Comparison of ENCODE assay signal across 8 mouse cellular contexts in genomic region chr15:82964266-82964825, GRCm38 (mm10). TPM values are rescaled to one million over a fixed set of nuclear protein-coding genes. Genes with fewer than 3 reads are reported as not detected.
DNase-seq lines count a peak whose midpoint lies in the region; ATAC-seq and TF ChIP-seq lines count a peak whose summit lies in the region.

No protein-coding gene starts in this region.

- peak overlapping the region in 1 of 2 experiments; percentile 57; a peak in 1 of 4 replicates for H3K27ac ChIP-seq in heart, embryonic 14.5 days (replicated peaks in 1 of 2; ENCODE audit: control insufficient read depth in 1 of 2, insufficient read depth in 1 of 2, low read depth in 2 of 2, low read length in 2 of 2)
- peak overlapping the region; percentile 84; the same call in 1 of the 2 replicates for H3K27ac ChIP-seq in embryonic facial prominence, embryonic 10.5 days (replicated peaks)
- H3K27ac ChIP-seq in limb, embryonic 11.5 days (replicated peaks; ENCODE audit: low read depth, low read length), result no peak overlapping the region

- no peaks in the 10 kb centered on the region for H3K9me3 ChIP-seq in heart, embryonic 14.5 days (ENCODE audit: control insufficient read depth, low read length)
- no peaks in the 10 kb centered on the region for H3K9me3 ChIP-seq in E14TG2a.4 (ENCODE audit: low read length)
- no peaks in the 10 kb centered on the region for H3K9me3 ChIP-seq in embryonic facial prominence, embryonic 10.5 days
- H3K9me3 ChIP-seq in limb, embryonic 11.5 days (ENCODE audit: control insufficient read depth, low read length), result no peaks in the 10 kb centered on the region

- WGBS in heart, embryonic 14.5 days, result 85% methylated on average over 14 of the region's 14 CpGs
- 73% methylated on average over 14 of the region's 14 CpGs for WGBS in embryonic facial prominence, embryonic 10.5 days
- WGBS in limb, embryonic 11.5 days, result 69% methylated on average over 14 of the region's 14 CpGs

- ATAC-seq in heart, embryonic 14.5 days (ENCODE audit: insufficient number of reproducible peaks, insufficient read depth, low FRiP score, low read depth), result no peak
- ATAC-seq in limb, embryonic 11.5 days (ENCODE audit: insufficient number of reproducible peaks, low FRiP score, low TSS enrichment, low read depth), result no peak

- intact Hi-C loops in heart, postnatal 10 days (cut with DNase I), result no loop called here

- H3K4me1 ChIP-seq in heart, embryonic 14.5 days (ENCODE audit: control insufficient read depth in 2 of 2, insufficient read depth in 2 of 2, low read length in 2 of 2), result peaks cover 28 to 50% of the 10 kb centered on the region in 2 experiments
- H3K4me1 ChIP-seq in E14TG2a.4 (replicated peaks; ENCODE audit: low read depth, low read length), result peaks cover 69% of the 10 kb centered on the region
- peaks cover 67% of the 10 kb centered on the region for H3K4me1 ChIP-seq in embryonic facial prominence, embryonic 10.5 days
- peaks cover 50% of the 10 kb centered on the region for H3K4me1 ChIP-seq in limb, embryonic 11.5 days (ENCODE audit: control insufficient read depth, insufficient read depth, low read length)

- no peaks in the 10 kb centered on the region for H3K36me3 ChIP-seq in heart, embryonic 14.5 days (ENCODE audit: control insufficient read depth, insufficient read depth, low read length)
- H3K36me3 ChIP-seq in E14TG2a.4 (ENCODE audit: insufficient read depth, low read length), result no peaks in the 10 kb centered on the region
- no peaks in the 10 kb centered on the region for H3K36me3 ChIP-seq in embryonic facial prominence, embryonic 10.5 days (replicated peaks)
- no peaks in the 10 kb centered on the region for H3K36me3 ChIP-seq in limb, embryonic 11.5 days (ENCODE audit: control insufficient read depth, insufficient read depth, low read length)

- TF ChIP-seq CTCF in E14TG2a.4 (conservative IDR thresholded peaks at IDR 0.05; ENCODE audit: low read length), result no peak

- DNase-seq in heart, postnatal 10 days, result no peak
- DNase-seq in embryonic facial prominence, embryonic 10.5 days (ENCODE audit: low spot score), result peak; percentile 33
- peak; percentile 40 for DNase-seq in limb, embryonic 11.5 days (ENCODE audit: low spot score)
- no peak for DNase-seq in gastrocnemius, postnatal 10 days
- DNase-seq in testis, postnatal 14 days (ENCODE audit: low spot score), result no peak
- DNase-seq in lung, postnatal 14 days, result no peak

- H3K9ac ChIP-seq in heart, embryonic 14.5 days (ENCODE audit: low read length), result no peak overlapping the region; the same call in 1 of the 2 replicates
- H3K9ac ChIP-seq in limb, embryonic 11.5 days (ENCODE audit: low read length), result no peak overlapping the region

- peak overlapping the region; percentile 84 for H3K4me2 ChIP-seq in heart, embryonic 14.5 days (ENCODE audit: low read length)
- H3K4me2 ChIP-seq in limb, embryonic 11.5 days (ENCODE audit: low read depth, severe bottlenecking), result peak overlapping the region; percentile 88; the same call in 1 of the 2 replicates

- H3K4me3 ChIP-seq in heart, embryonic 14.5 days (ENCODE audit: control insufficient read depth in 1 of 2, insufficient read depth in 1 of 2, low read depth in 1 of 2, low read length in 2 of 2), result peak overlapping the region in 1 of 2 experiments; percentile 60; a peak in 1 of 4 replicates
- H3K4me3 ChIP-seq in E14TG2a.4 (replicated peaks; ENCODE audit: low read length), result peak overlapping the region; percentile 46
- peak overlapping the region; percentile 69 for H3K4me3 ChIP-seq in embryonic facial prominence, embryonic 10.5 days
- 0 out of 2 replicates have a peak overlapping the region, but pooled peaks have one; percentile 53 for H3K4me3 ChIP-seq in limb, embryonic 11.5 days (ENCODE audit: low read depth, low read length)

- H3K27me3 ChIP-seq in heart, embryonic 14.5 days (ENCODE audit: control insufficient read depth, insufficient read depth, low read length), result peaks cover 25% of the 10 kb centered on the region
- H3K27me3 ChIP-seq in E14TG2a.4 (ENCODE audit: insufficient read depth, low read length), result peaks cover 86% of the 10 kb centered on the region
- peaks cover 92% of the 10 kb centered on the region for H3K27me3 ChIP-seq in embryonic facial prominence, embryonic 10.5 days (replicated peaks; ENCODE audit: low read depth, poor library complexity, severe bottlenecking)
- H3K27me3 ChIP-seq in limb, embryonic 11.5 days (ENCODE audit: control insufficient read depth, insufficient read depth, low read length), result peaks cover 15% of the 10 kb centered on the region; the same call in 1 of the 2 replicates

RNA-seq across cellular contexts. Expression of gene Tcf20, which starts 23.3 kb away (rescaled TPM):
- 6.7 and 7.2 TPM in 2 replicates for polyA plus RNA-seq in heart, embryonic 14.5 days (2014; fragmentation: Nextera tagmentation; extraction: Ambion mirVana)
- 10 to 100 TPM; 60.7 to 67.9 TPM for total RNA-seq in heart, postnatal 10 days (2021)
- polyA plus RNA-seq in embryonic facial prominence, embryonic 10.5 days (2016; fragmentation: Nextera tagmentation; extraction: Ambion mirVana), result 8.4 and 8.5 TPM in 2 replicates
- polyA plus RNA-seq in limb, embryonic 11.5 days (2014; fragmentation: Nextera tagmentation; extraction: Ambion mirVana), result 12.3 and 14.3 TPM in 2 replicates
- total RNA-seq in gastrocnemius, postnatal 10 days (2021), result 10 to 100 TPM; 33.4 to 40.6 TPM

Comparison
In these comparisons a context has a peak if more than half of its experiments do, and no peak if none do; other contexts are left out.
1. DNase-seq: peak in embryonic facial prominence, embryonic 10.5 days (single experiment) and limb, embryonic 11.5 days (single experiment); none in heart, postnatal 10 days (0 of 2), gastrocnemius, postnatal 10 days (single experiment), testis, postnatal 14 days (single experiment) and lung, postnatal 14 days (single experiment).